Mouse (Mus musculus) MEL (cell line): Measurements from ENCODE around the gene Garnl3. TPM values are rescaled to one million over a fixed set of nuclear protein-coding genes. Genes with fewer than 3 reads are reported as not detected.

Experiments used
- DNase-seq: peaks from one replicate; pipeline ENCODE4 v3.0.0; 2011; ENCODE audit warnings: low read depth, low spot score
- H3K27ac ChIP-seq: 2 replicates; pipeline ENCODE4 v1.5.1; 2012; ENCODE audit warnings: low read depth, mild to moderate bottlenecking, control low read depth, low read length, moderate library complexity; ENCODE audit not compliant: control insufficient read depth
- H3K27me3 ChIP-seq, 2 experiments: fragments of 150-350 bp in 1 of 2; sonication (generic) in 1 of 2; 2 replicates each; pipeline ENCODE4 v1.6.1; 2012; ENCODE audit warnings: low read length in 2 of 2, mild to moderate bottlenecking in 2 of 2, improper control_type of control experiment in 1 of 2, moderate library complexity in 1 of 2; ENCODE audit not compliant: insufficient read depth in 2 of 2, control insufficient read depth in 1 of 2
- H3K36me3 ChIP-seq, 2 experiments: 2 replicates each; pipeline ENCODE4 v1.6.1; 2012 to 2014; ENCODE audit warnings: low read length in 2 of 2, improper control_type of control experiment in 1 of 2, inconsistent platforms in 1 of 2, mild to moderate bottlenecking in 1 of 2; ENCODE audit not compliant: insufficient read depth in 2 of 2, control insufficient read depth in 1 of 2
- H3K4me1 ChIP-seq, 2 experiments: fragments of 150-350 bp in 1 of 2; sonication (generic) in 1 of 2; 2 replicates each; pipeline ENCODE4 v1.6.1; 2012; ENCODE audit warnings: low read length in 2 of 2, improper control_type of control experiment in 1 of 2, mild to moderate bottlenecking in 1 of 2; ENCODE audit not compliant: insufficient read depth in 2 of 2, control insufficient read depth in 1 of 2
- H3K4me3 ChIP-seq, 2 experiments: fragments of 150-350 bp in 1 of 2; sonication (generic) in 1 of 2; 2 replicates each; pipeline ENCODE4 v1.5.1; 2012; ENCODE audit warnings: low read depth in 2 of 2, low read length in 2 of 2, mild to moderate bottlenecking in 2 of 2, moderate library complexity in 2 of 2, control low read depth in 1 of 2, improper control_type of control experiment in 1 of 2; ENCODE audit not compliant: control insufficient read depth in 1 of 2, insufficient read depth in 1 of 2
- H3K79me2 ChIP-seq: 2 replicates; pipeline ENCODE4 v1.6.1; 2012; ENCODE audit warnings: mild to moderate bottlenecking, low read length, moderate library complexity; ENCODE audit not compliant: control insufficient read depth, poor library complexity, insufficient read depth
- H3K9ac ChIP-seq: 2 replicates; pipeline ENCODE4 v1.6.1; 2012; ENCODE audit warnings: low read depth, mild to moderate bottlenecking, control low read depth, low read length, moderate library complexity; ENCODE audit not compliant: control insufficient read depth, poor library complexity, severe bottlenecking
- H3K9me3 ChIP-seq: fragments of 150-350 bp; sonication (generic); replicated peaks from 2 replicates; pipeline ENCODE4 v1.6.1; 2012; ENCODE audit warnings: mild to moderate bottlenecking, low read length, improper control_type of control experiment, moderate library complexity; ENCODE audit not compliant: insufficient read depth
- E2F4 ChIP-seq: IDR thresholded peaks from 2 replicates; pipeline ENCODE4 v1.6.1; 2011; ENCODE audit warnings: low read depth, low read length, improper control_type of control experiment, borderline replicate concordance
- ETS1 ChIP-seq: IDR thresholded peaks from 2 replicates; pipeline ENCODE4 v1.6.1; 2012; ENCODE audit warnings: low read depth, mild to moderate bottlenecking, inconsistent platforms, low read length, improper control_type of control experiment, moderate library complexity
- GATA1 ChIP-seq: IDR thresholded peaks from 2 replicates; pipeline ENCODE4 v1.6.1; 2011; ENCODE audit warnings: low read depth, low read length, improper control_type of control experiment
- JUND ChIP-seq: IDR thresholded peaks from 2 replicates; pipeline ENCODE4 v1.6.1; 2011; ENCODE audit warnings: low read depth, mild to moderate bottlenecking, improper control_type of control experiment, low read length
- KAT2A ChIP-seq: conservative IDR thresholded peaks from 2 replicates; pipeline ENCODE4 v1.6.1; 2012; ENCODE audit warnings: low read depth, low read length, improper control_type of control experiment, inconsistent platforms
- MAFK ChIP-seq: IDR thresholded peaks from 2 replicates; pipeline ENCODE4 v1.6.1; 2011; ENCODE audit warnings: low read depth, mild to moderate bottlenecking, low read length, improper control_type of control experiment, borderline replicate concordance
- MAX ChIP-seq: IDR thresholded peaks from 2 replicates; pipeline ENCODE4 v1.6.1; 2011; ENCODE audit warnings: low read length, improper control_type of control experiment
- MYB ChIP-seq: IDR thresholded peaks from 2 replicates; pipeline ENCODE4 v1.6.1; 2011; ENCODE audit warnings: mild to moderate bottlenecking, low read depth, low read length, improper control_type of control experiment
- NELFE ChIP-seq: IDR thresholded peaks from 2 replicates; pipeline ENCODE4 v1.6.1; 2011; ENCODE audit warnings: low read depth, low read length, improper control_type of control experiment
- POLR2AphosphoS5 ChIP-seq: IDR thresholded peaks from 2 replicates; pipeline ENCODE4 v1.6.1; 2012; ENCODE audit warnings: low read depth, borderline replicate concordance, mild to moderate bottlenecking, inconsistent platforms, low read length, moderate library complexity, mixed read lengths
- RCOR1 ChIP-seq: IDR thresholded peaks from 2 replicates; pipeline ENCODE4 v1.6.1; 2012; ENCODE audit warnings: low read depth, mild to moderate bottlenecking, inconsistent platforms, low read length, improper control_type of control experiment
- TBP ChIP-seq: IDR thresholded peaks from 2 replicates; pipeline ENCODE4 v1.8.0; 2011; ENCODE audit warnings: low read depth, low read length, improper control_type of control experiment
- USF1 ChIP-seq: IDR thresholded peaks from 2 replicates; pipeline ENCODE4 v1.6.1; 2014; ENCODE audit warnings: low read depth, mild to moderate bottlenecking, inconsistent platforms, low read length, improper control_type of control experiment, moderate library complexity
- USF2 ChIP-seq, 2 experiments: IDR thresholded peaks; 2 replicates each; pipeline ENCODE4 v1.6.1; 2011 to 2012; ENCODE audit warnings: improper control_type of control experiment in 2 of 2, low read length in 2 of 2, borderline replicate concordance in 1 of 2, inconsistent platforms in 1 of 2, low read depth in 1 of 2, mild to moderate bottlenecking in 1 of 2; ENCODE audit not compliant: insufficient read depth in 1 of 2
- ZC3H11A ChIP-seq: IDR thresholded peaks from 2 replicates; pipeline ENCODE4 v1.6.1; 2012; ENCODE audit warnings: low read depth, mild to moderate bottlenecking, inconsistent platforms, low read length, improper control_type of control experiment
- ZKSCAN1 ChIP-seq: IDR thresholded peaks from 2 replicates; pipeline ENCODE4 v1.6.1; 2012; ENCODE audit warnings: low read depth, mild to moderate bottlenecking, inconsistent platforms, low read length, improper control_type of control experiment, moderate library complexity
- ZNF384 ChIP-seq: IDR thresholded peaks from 2 replicates; pipeline ENCODE4 v1.6.1; 2012; ENCODE audit warnings: low read depth, mild to moderate bottlenecking, inconsistent platforms, low read length, improper control_type of control experiment
- polyA plus RNA-seq, 2 experiments: library from polyadenylated mRNA; stranded (reverse) in 1 of 2; unstranded in 1 of 2; fragments of >175 nt in 1 of 2; fragments of >200 nt in 1 of 2; gene quantifications; 2 replicates each; pipeline versions ENCODE4 v1.2.1 to v1.2.4; 2012; ENCODE audit warnings: low replicate concordance in 2 of 2, low read depth in 1 of 2; ENCODE audit not compliant: insufficient read length in 2 of 2, insufficient read depth in 1 of 2, missing spikeins in 1 of 2
- total RNA-seq: library from RNA; depleted of rRNA; stranded (reverse); fragments of 300-350 nt; gene quantifications from 2 replicates; pipeline ENCODE4 v1.2.3, GENCODE M21; 2012

Gene Garnl3
- total and polyA plus RNA-seq, 3 experiments = 1.5 to 2.3 TPM; not detected in 1

DNA sequence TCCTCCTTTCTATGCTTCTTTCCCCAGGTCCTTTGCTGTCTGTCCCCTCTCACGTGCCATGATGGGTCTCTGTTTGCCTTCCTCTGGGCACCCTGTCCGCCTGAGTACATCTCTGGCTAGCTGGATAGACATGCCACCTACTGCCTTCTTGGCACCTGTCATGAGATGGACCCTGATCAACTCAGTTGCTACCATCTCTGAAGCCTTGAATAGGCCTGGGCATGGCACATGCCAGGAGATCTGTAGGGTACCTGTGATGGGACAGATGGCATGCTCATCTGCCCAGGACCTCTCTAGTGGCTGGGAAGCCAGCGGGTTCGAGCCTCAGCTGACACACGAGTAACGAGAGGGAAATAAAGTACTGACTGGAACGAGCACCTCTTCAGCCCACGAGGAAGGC lies 157.2 kb downstream of the Garnl3 start:
- H3K9me3 ChIP-seq = no peaks in the 10 kb centered on the region
- H3K4me1 ChIP-seq = peaks cover 13 to 17% of the 10 kb centered on the region in 2 experiments
- no peak for TF ChIP-seq USF2 (IDR thresholded peaks at IDR 0.05; ENCODE audit: borderline replicate concordance in 1 of 2, insufficient read depth in 1 of 2, low read depth in 1 of 2, low read length in 2 of 2)
- TF ChIP-seq RCOR1 = no peak
- no peak for TF ChIP-seq JUND
- no peak for TF ChIP-seq TBP
- no peak for TF ChIP-seq ZC3H11A
- TF ChIP-seq, all 39 proteins: peak for 0
- Histone ChIP-seq H3K4me3 (no peak overlapping the region), H3K27ac (no peak overlapping the region), H3K79me2 (no peaks in the 10 kb centered on the region; the same call in 1 of the 2 replicates), H3K36me3 (peaks cover 0 to 16% of the 10 kb centered on the region in 2 experiments; a peak in 2 of 4 replicates), H3K27me3 (no peaks in the 10 kb centered on the region), H3K9ac (no peak overlapping the region)
- DNase-seq = no peak

DNA sequence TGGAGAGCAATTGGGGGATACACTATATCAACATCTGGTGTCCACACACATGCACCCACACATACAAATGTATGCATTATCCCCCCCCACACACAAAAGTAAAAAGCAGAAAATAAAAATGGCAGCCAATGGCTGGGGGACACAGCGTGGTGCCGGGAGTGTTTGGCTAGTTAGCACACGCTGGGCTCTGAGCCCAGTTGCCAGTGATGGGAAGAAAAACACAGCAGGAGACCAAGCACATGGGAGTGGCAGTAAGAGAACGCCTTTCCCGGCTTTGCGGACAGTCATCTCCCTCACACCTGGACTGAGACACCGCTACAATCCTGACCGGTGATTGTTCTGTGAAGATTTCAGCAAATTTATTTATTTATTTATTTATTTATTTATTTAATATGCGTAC lies 160.2 kb downstream of the Garnl3 start:
- TF ChIP-seq MAFK (no peak), USF2 (IDR thresholded peaks at IDR 0.05; ENCODE audit: borderline replicate concordance in 1 of 2, insufficient read depth in 1 of 2, low read depth in 1 of 2, low read length in 2 of 2) (no peak), USF1 (no peak), POLR2AphosphoS5 (no peak), NELFE (no peak), ZKSCAN1 (no peak), E2F4 (no peak), ETS1 (no peak), MAX (no peak), ZNF384 (no peak), MYB (no peak), ZC3H11A (no peak), RCOR1 (no peak), GATA1 (no peak), KAT2A (no peak)
- H3K4me1 ChIP-seq = no peaks in the 10 kb centered on the region
- no peak overlapping the region for H3K9ac ChIP-seq
- no peak overlapping the region for H3K27ac ChIP-seq
- DNase-seq = no peak
- peaks cover 9% of the 10 kb centered on the region; the same call in 1 of the 2 replicates for H3K79me2 ChIP-seq
- no peak overlapping the region for H3K4me3 ChIP-seq
- H3K27me3 ChIP-seq = no peaks in the 10 kb centered on the region
- H3K9me3 ChIP-seq = no peaks in the 10 kb centered on the region
- H3K36me3 ChIP-seq = no peaks in the 10 kb centered on the region
